Mouse (Mus musculus): Measurements from ENCODE around the gene Rgs16.

Rgs16 gene

GRCm38 (mm10) chr1:153720935-153721334 is 19.2 kb upstream of the Rgs16 start:
- DNase-seq (ENCODE audit: low spot score in 2 of 2): no peak

- no peak for DNase-seq (ENCODE audit: low spot score in 2 of 2)
Observed at GRCm38 (mm10) chr1:153721565-153722310, 18.4 kb upstream of the Rgs16 start.

DNA sequence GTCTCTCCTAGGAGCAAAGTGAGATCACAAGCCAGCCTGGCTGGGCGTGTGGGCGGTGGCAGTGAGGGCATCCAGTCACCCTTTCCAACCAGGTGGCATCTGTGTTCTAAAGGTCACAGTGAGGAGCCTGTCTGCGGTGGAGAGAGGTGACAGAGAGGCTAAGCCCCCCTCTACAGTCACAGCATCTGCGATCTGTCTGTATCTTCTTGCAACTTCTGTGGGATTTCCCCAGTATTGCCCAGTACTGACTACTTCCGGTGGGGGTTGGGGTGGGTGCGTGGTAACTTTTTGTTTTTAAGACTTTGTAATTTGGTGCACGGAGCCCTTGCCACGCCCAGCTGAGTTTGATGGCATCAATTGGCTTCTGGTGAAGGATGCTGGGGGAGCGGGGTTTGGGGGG is 16.7 kb upstream of the Rgs16 start:
- DNase-seq (ENCODE audit: low spot score in 2 of 2): no peak

- peak; percentile 33 for DNase-seq (ENCODE audit: low spot score in 2 of 2)
Observed at GRCm38 (mm10) chr1:153726636-153727035, 13.5 kb upstream of the Rgs16 start.

- DNase-seq (ENCODE audit: low spot score in 2 of 2): no peak
Observed at GRCm38 (mm10) chr1:153729806-153730205, 10.3 kb upstream of the Rgs16 start.

GRCm38 (mm10) chr1:153730671-153731070 is 9.5 kb upstream of the Rgs16 start:
- no peak for DNase-seq (ENCODE audit: low spot score in 2 of 2)

DNA sequence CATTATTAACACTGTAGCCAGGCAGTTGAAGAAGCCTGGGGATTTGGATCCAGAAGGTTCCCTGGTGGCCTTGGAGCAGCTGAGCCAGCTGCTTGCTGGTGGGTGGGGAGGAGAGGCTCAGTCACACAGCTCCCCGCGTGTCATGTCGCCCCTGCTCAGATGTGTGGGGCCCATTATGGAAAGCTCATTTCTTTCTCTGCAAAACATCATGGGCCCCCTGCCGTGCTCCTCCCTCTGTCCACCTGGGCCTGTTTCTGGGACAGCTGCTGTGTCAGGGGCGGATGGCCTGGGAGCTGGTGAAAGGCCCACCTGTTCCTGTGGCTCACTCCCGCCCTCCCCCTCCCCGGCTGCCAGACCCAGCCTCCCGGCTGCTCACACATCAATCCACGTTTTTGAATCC is 7.0 kb upstream of the Rgs16 start:
- DNase-seq (ENCODE audit: low spot score in 2 of 2): no peak

DNA sequence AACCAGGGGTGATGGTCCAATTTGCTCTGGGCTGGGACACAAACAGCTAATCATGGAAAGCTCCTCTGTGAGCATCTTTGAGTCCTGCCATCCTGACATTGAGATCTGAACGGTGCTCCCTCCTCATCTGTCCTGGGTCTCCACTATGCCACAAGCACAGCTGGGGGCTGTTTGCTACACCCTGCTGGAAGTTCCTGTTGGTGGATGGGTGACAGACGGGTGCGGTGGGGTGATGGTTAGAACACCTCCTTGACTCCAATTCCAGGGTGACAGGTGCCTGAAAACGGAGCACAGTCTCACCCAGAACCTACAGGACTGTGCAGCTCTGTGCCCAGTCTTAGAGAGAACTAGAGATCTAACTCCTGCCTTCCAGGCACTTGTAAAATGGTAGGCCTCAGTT is 5.3 kb upstream of the Rgs16 start:
- no peak for DNase-seq (ENCODE audit: low spot score in 2 of 2)

DNA sequence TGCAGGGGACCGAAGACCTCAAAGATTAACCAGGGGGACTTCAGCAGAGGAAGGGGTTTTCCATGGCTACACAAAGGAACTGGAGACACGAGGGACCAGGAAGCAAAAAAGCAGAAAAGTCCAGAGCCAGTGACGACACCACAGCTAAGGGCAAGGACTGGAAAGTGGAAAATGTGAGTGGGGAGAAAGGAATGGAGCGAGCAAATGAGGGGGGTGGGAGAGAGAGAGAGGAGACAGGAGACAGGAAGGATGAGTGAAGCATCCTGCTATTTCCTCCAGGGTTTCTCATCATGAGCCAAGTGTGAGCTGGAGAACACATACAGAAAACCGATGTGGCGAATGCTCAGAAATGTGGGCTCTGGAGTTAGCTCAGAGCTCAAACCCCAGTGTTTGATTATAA is 4.1 kb upstream of the Rgs16 start:
- DNase-seq (ENCODE audit: low spot score in 2 of 2): no peak

GRCm38 (mm10) chr1:153737101-153738085 is 2.8 kb upstream of the Rgs16 start:
- DNase-seq (ENCODE audit: low spot score in 2 of 2): peak in 1 of 2 experiments; percentile 28

- DNase-seq (ENCODE audit: low spot score in 2 of 2): no peak
Observed at GRCm38 (mm10) chr1:153739437-153740015, 623 bp upstream of the Rgs16 start.

DNA sequence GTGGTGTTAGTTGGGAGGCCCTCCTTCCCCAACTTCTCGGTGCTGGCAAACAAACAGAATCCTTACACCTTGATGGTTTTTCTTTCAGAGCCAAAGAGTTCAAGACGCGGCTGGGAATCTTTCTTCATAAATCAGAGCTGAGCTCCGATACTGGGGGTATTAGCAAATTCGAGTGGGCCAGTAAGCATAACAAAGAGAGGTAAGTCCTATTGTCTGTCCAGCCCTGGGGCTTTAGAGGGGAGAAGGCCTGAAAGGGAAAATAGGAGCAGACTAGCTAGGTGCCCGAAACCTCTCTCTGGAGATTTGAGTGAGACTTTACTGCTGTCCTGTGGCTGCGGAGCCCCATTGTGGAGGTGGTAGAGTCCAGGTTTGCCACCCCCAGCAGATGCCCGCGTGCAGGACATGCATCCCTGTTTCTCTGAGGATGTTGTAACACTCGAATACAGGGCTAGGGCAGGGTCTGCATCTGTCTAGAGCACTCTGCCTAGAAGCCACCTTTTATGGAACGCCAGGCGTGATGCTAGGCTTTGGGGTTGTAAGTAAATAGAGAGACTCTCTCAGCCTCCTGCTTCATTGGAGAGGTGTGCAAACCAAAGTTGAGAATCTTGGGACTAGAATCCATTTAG is 739 bp downstream of the Rgs16 start:
- no peak for DNase-seq (ENCODE audit: low spot score in 2 of 2)

DNA sequence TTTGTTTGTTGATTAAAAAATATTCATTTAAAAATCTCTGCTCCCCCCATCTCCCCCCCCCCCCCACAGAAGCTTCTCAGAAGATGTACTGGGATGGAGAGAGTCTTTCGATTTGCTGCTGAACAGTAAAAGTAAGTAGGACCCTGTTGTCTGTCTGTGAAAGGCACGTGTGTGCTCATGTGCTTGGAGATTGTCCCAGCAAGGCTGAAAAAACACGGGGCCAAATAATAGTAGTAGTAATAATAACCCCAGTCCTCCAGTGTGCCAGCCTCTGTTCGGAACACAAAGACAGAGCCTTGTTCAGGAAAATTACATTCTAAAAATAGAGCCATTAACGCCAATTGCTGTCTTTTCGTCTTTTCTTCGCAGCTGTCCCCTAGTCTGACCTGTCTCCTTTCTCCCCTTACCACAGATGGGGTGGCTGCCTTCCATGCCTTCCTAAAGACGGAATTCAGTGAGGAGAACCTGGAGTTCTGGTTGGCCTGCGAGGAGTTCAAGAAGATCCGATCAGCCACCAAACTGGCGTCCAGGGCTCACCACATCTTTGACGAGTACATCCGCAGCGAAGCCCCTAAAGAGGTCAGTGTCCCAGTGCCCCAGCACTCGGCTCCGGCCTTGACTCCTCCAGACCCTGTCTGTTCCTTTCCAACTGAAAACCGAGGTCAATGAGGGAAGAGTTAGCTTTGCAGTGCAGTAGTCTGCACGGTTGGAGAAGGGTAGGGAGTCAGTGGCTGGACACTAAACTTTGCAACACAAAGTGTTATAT is 1.6 kb downstream of the Rgs16 start:
- no peak for DNase-seq (ENCODE audit: low spot score in 2 of 2)

- peak; percentile 45 to 69 for DNase-seq (ENCODE audit: low spot score in 2 of 2)
Observed at GRCm38 (mm10) chr1:153742374-153743155, 2.4 kb downstream of the Rgs16 start.

GRCm38 (mm10) chr1:153746119-153746670 is 6.0 kb downstream of the Rgs16 start:
- DNase-seq (ENCODE audit: low spot score in 2 of 2): no peak

GRCm38 (mm10) chr1:153746728-153747127 is 6.6 kb downstream of the Rgs16 start:
- no peak for DNase-seq (ENCODE audit: low spot score in 2 of 2)

- no peak for DNase-seq (ENCODE audit: low spot score in 2 of 2)
Observed at GRCm38 (mm10) chr1:153747861-153748530, 7.8 kb downstream of the Rgs16 start.

DNA sequence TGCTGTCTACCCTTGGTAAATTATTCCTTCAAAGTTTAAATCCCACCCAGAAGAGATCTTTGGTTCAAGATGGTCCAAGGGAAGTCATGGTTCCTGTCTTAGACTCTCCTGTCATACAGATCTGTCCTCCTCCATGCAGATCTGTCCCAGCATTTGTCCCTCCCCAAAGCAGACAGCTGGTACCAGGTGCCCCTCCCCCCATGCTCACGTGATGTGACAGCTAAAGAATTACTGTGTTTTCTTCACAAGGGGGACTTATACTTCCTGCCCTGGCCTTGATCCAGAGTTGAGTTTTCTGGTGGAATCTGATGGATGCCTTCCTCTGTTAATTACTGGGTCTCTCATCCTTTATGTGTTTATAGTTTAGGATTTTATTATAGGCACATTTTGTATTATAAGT is 8.4 kb downstream of the Rgs16 start:
- no peak for DNase-seq (ENCODE audit: low spot score in 2 of 2)

- no peak for DNase-seq (ENCODE audit: low spot score in 2 of 2)
Observed at GRCm38 (mm10) chr1:153749211-153749801, 9.2 kb downstream of the Rgs16 start, which contains the start of gene Rnasel. TSS of gene Rnasel (plus strand) at chr1:153749426.
